Mouse (Mus musculus) midbrain, embryonic 12.5 days (tissue): ENCODE data around the gene Ttc19. TPM values are rescaled to one million over a fixed set of nuclear protein-coding genes. Genes with fewer than 3 reads are reported as not detected.
"Not testable (repeated sequence)": the region's sequence is repeated elsewhere in the genome, so short reads cannot be mapped to it uniquely, and the experiment has no call there.

ENCODE experiments used
- ATAC-seq: fragments of 200-750 bp; cut with Nextera tagmentation; 2 replicates; pipeline ENCODE4 v1.8.0; 2017; ENCODE audit warnings: low read depth, moderate TSS enrichment, moderate library complexity; ENCODE audit not compliant: low FRiP score
- H3K27ac ChIP-seq: fragments of 300-500 bp; sonication (generic); replicated peaks from 2 replicates; pipeline ENCODE4 v1.5.1; 2016; ENCODE audit warnings: mild to moderate bottlenecking
- H3K27me3 ChIP-seq: fragments of 300-500 bp; sonication (generic); 2 replicates; pipeline ENCODE4 v1.6.1; 2016; ENCODE audit warnings: mild to moderate bottlenecking
- H3K36me3 ChIP-seq: fragments of 300-500 bp; sonication (generic); 2 replicates; pipeline ENCODE4 v1.6.1; 2016
- H3K4me1 ChIP-seq: fragments of 300-500 bp; sonication (generic); 2 replicates; pipeline ENCODE4 v1.6.1; 2016
- H3K4me2 ChIP-seq: fragments of 300-500 bp; sonication (generic); replicated peaks from 2 replicates; pipeline ENCODE4 v1.6.1; 2016; ENCODE audit warnings: mild to moderate bottlenecking, moderate library complexity
- H3K4me3 ChIP-seq: fragments of 300-500 bp; sonication (generic); 2 replicates; pipeline ENCODE4 v1.5.1; 2016; ENCODE audit warnings: mild to moderate bottlenecking
- H3K9ac ChIP-seq: fragments of 300-500 bp; sonication (generic); replicated peaks from 2 replicates; pipeline ENCODE4 v1.6.1; 2016; ENCODE audit warnings: mild to moderate bottlenecking, moderate library complexity
- H3K9me3 ChIP-seq: fragments of 300-500 bp; sonication (generic); 2 replicates; pipeline ENCODE4 v1.6.1; 2016; ENCODE audit warnings: mild to moderate bottlenecking
- WGBS: fragments of 180-500 bp; shearing (Covaris S2); methylation state at CpG from one replicate; pipeline ENCODE4 v1.1.7; 2016; 5-methylcytosine and 5-hydroxymethylcytosine counted together
- polyA plus RNA-seq: library from polyadenylated mRNA; unstranded; fragments of >200 nt; fragmentation: Nextera tagmentation; extraction: Ambion mirVana; gene quantifications from 2 replicates; pipeline ENCODE4 v1.2.1, GENCODE M21; 2016

The Ttc19 gene
- polyA plus RNA-seq, 1 experiment from 2014 or later: 31.3 TPM

DNA sequence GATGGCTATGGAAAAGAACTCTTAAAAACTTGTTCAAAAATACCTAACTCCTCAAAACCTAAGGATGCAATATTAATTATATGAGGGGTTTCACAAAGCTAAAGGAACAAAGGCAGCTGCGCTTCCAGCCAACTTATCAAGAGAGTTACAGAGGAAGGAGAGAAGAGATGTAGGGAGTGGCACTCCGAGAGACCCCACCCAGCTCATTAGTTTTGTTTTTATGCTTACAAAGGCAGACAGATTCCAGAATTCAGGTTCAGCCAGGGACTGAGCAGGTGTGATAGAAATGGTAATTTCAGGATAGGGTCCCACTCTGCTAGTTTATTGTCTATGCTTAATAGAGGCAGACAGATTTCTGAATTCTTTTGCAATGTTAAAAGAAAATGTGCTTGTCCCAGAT, 73.9 kb downstream of the Ttc19 start:
- no peaks in the 10 kb centered on the region for H3K4me1 ChIP-seq
- ATAC-seq: no peak
- H3K9me3 ChIP-seq: no peaks in the 10 kb centered on the region
- H3K4me2 ChIP-seq: no peak overlapping the region
- H3K36me3 ChIP-seq: peaks cover 57% of the 10 kb centered on the region
- H3K27me3 ChIP-seq: no peaks in the 10 kb centered on the region
- no peak overlapping the region for H3K4me3 ChIP-seq
- 98% methylated on average over 2 of the region's 2 CpGs for WGBS
- no peak overlapping the region for H3K27ac ChIP-seq
- H3K9ac ChIP-seq: no peak overlapping the region

DNA sequence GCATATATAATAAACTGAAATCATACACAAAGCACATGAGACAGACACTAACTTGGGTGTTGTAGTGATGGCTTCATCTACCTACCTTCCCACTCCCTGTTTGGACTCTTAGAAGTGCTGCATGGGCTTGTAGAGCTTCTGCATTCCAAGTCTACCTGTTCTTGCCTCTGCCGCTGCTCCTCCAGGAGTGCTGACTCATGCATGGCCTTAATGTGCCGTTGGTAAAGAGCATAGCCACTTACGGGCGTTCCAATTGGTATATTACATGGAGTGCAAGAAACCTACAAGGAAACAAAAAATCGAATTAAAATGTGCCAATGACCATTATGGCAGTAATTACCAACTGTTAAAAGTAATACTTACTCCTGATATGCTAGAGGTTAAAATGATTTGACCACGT, 85.6 kb downstream of the Ttc19 start:
- Histone ChIP-seq H3K4me2 (no peak overlapping the region), H3K36me3 (peaks cover 51% of the 10 kb centered on the region), H3K9ac (no peak overlapping the region), H3K27ac (no peak overlapping the region), H3K27me3 (no peaks in the 10 kb centered on the region), H3K4me3 (no peak overlapping the region), H3K9me3 (no peaks in the 10 kb centered on the region), H3K4me1 (no peaks in the 10 kb centered on the region)
- 95% methylated on average over 6 of the region's 6 CpGs for whole genome bisulfite sequencing
- ATAC-seq: no peak

DNA sequence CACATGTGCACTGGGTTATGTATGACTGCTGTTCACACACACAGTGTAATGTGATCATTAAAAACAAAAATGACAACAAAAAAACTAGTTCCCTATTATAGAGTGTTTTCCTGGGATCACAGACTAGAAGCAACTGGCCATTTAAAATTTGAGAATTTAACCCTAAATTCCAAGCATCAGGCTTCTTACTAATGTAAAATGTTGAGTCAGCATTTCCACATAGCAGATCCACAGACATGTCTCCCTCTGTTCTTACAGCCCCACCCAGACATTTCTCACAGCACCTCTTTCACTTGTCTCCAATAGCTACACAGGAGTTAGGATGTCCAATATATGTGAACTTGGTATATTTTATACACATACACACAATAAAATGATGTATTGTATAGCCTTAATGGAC, 88.7 kb downstream of the Ttc19 start:
- no peak for ATAC-seq
- H3K27ac ChIP-seq: no peak overlapping the region
- H3K4me3 ChIP-seq: no peak overlapping the region
- H3K9ac ChIP-seq: no peak overlapping the region
- peaks cover 63% of the 10 kb centered on the region for H3K36me3 ChIP-seq
- no peaks in the 10 kb centered on the region for H3K27me3 ChIP-seq
- H3K4me2 ChIP-seq: no peak overlapping the region
- H3K4me1 ChIP-seq: no peaks in the 10 kb centered on the region
- H3K9me3 ChIP-seq: no peaks in the 10 kb centered on the region

DNA sequence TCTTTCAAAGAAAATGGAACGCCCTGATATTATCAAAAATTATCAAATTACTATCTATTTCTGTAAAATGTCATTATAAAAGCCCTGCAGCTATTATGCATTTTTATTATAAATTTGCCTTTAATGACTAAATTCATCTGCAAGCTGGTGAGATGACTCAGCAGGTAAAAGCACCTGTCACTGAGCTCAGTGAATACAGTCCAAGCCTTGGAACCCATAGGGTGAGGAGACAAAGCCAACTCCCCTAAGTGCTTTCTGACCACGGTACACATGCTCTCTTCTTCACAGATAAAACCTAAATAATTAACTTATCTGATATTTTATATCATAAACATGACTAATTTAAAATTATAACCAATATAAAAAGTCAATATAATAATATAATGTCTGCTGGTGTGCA, 90.5 kb downstream of the Ttc19 start:
- peaks cover 66% of the 10 kb centered on the region for H3K36me3 ChIP-seq
- H3K4me3 ChIP-seq: no peak overlapping the region
- 88% methylated on average over 2 of the region's 2 CpGs for WGBS
- no peak for ATAC-seq
- H3K4me1 ChIP-seq: no peaks in the 10 kb centered on the region
- H3K9ac ChIP-seq: no peak overlapping the region
- H3K4me2 ChIP-seq: no peak overlapping the region
- H3K9me3 ChIP-seq: no peaks in the 10 kb centered on the region
- no peak overlapping the region for H3K27ac ChIP-seq
- no peaks in the 10 kb centered on the region for H3K27me3 ChIP-seq

DNA sequence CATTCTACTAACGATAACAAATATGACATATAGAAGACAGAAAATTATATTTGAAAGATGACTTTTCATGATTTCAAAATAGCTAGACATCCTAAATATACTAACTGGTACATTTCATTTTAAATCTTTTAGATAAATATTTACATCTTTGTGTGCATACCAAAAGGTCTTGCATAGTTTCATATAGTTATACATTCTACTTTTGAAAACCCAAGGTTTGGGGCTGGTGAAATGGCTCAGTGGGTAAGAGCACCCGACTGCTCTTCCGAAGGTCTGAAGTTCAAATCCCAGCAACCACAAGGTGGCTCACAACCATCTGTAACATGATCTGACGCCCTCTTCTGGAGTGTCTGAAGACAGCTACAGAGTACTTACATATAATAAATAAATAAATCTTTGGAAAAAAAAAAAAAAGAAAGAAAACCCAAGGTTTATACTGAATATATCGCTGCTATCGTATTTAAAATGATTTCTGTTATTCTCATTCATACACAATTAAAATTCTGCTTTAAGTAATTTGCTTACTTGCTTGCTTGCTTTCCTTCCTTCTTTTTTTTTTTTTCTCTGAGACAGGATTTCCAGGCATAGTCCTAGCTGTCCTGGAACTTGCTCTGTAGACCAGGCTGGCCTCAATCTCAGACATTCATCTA, 96.1 kb downstream of the Ttc19 start:
- ATAC-seq, H3K4me1 ChIP-seq: not testable (repeated sequence)
- WGBS: 91% methylated on average over 6 of the region's 6 CpGs

More for the DNA sequence above, 96.1 kb downstream of the Ttc19 start:
- not testable (repeated sequence) for H3K4me2 ChIP-seq, H3K4me3 ChIP-seq, H3K9ac ChIP-seq, H3K27ac ChIP-seq, H3K9me3 ChIP-seq, H3K27me3 ChIP-seq
- peaks cover 60% of the 10 kb centered on the region for H3K36me3 ChIP-seq

Other genes starting within 250 kb of the Ttc19 start
- 3.5 and 3.7 TPM in 2 replicates for gene Adora2b, start 32.5 kb upstream of the Ttc19 start, polyA plus RNA-seq
- gene Zswim7, start 98 bp upstream of the Ttc19 start, polyA plus RNA-seq: 10.9 and 12.4 TPM in 2 replicates
- 11.2 and 12.0 TPM in 2 replicates for gene Pigl, start 177.0 kb downstream of the Ttc19 start, polyA plus RNA-seq
- gene Ncor1, start 177.1 kb downstream of the Ttc19 start, polyA plus RNA-seq: 201 and 209 TPM in 2 replicates